Mouse (Mus musculus) heart, postnatal 36 days (tissue): ENCODE data around the gene March6. TPM values are rescaled to one million over a fixed set of nuclear protein-coding genes. Genes with fewer than 3 reads are reported as not detected.

ENCODE experiments used
- DNase-seq, 2 experiments: peaks; one replicate each; pipeline ENCODE4 v3.0.0; 2021 to 2022
- intact Hi-C: fragments of 180-260 bp; cut with DNase I; formaldehyde crosslinking; loops from one replicate; pipeline ENCODE4 v1.15.1; 2025
- total RNA-seq, 2 experiments: library from RNA; stranded (reverse); gene quantifications; 2 replicates each; pipeline ENCODE4 v1.2.3; 2021

March6 gene
- total RNA-seq, 2 experiments from 2014 or later: 108 to 117 TPM

- no peak for DNase-seq
- intact Hi-C loops: no loop called here
Measured at GRCm38 (mm10) chr15:31518371-31518770, 12.5 kb downstream of the March6 start.

GRCm38 (mm10) chr15:31517186-31517585, 13.7 kb downstream of the March6 start:
- intact Hi-C loops: loop anchor here (1.0 kb wide), 1 partner anchor 69 kb away; no protein-coding TSS in a partner anchor
- DNase-seq: no peak

GRCm38 (mm10) chr15:31511795-31512194, 19.1 kb downstream of the March6 start:
- intact Hi-C loops: no loop called here
- DNase-seq: no peak

- no peak for DNase-seq
- intact Hi-C loops: no loop called here
Measured at GRCm38 (mm10) chr15:31511406-31511771, 19.5 kb downstream of the March6 start.

- no peak for DNase-seq
- intact Hi-C loops: no loop called here
Measured at GRCm38 (mm10) chr15:31510477-31511405, 20.1 kb downstream of the March6 start.

GRCm38 (mm10) chr15:31505082-31505481, 25.8 kb downstream of the March6 start:
- DNase-seq: no peak
- intact Hi-C loops: no loop called here

- DNase-seq: no peak
- intact Hi-C loops: no loop called here
Measured at GRCm38 (mm10) chr15:31503447-31503846, 27.4 kb downstream of the March6 start.

- no peak for DNase-seq
- intact Hi-C loops: no loop called here
Measured at GRCm38 (mm10) chr15:31502996-31503395, 27.9 kb downstream of the March6 start.

GRCm38 (mm10) chr15:31502313-31502712, 28.5 kb downstream of the March6 start:
- intact Hi-C loops: no loop called here
- DNase-seq: no peak

GRCm38 (mm10) chr15:31494803-31495202, 36.0 kb downstream of the March6 start:
- no peak for DNase-seq
- intact Hi-C loops: loop anchor here (5.0 kb wide), 1 partner anchor 92 kb away; no protein-coding TSS in a partner anchor

- intact Hi-C loops: no loop called here
- no peak for DNase-seq
Measured at GRCm38 (mm10) chr15:31494310-31494709, 36.5 kb downstream of the March6 start.

GRCm38 (mm10) chr15:31487407-31487806, 43.4 kb downstream of the March6 start:
- intact Hi-C loops: no loop called here

GRCm38 (mm10) chr15:31476678-31477077, 54.2 kb downstream of the March6 start:
- intact Hi-C loops: no loop called here

More at GRCm38 (mm10) chr15:31487407-31487806, 43.4 kb downstream of the March6 start:
- no peak for DNase-seq

GRCm38 (mm10) chr15:31472645-31473574, 57.9 kb downstream of the March6 start:
- intact Hi-C loops: loop anchor here (5.0 kb wide), 1 partner anchor 114 kb away; no protein-coding TSS in a partner anchor
- DNase-seq: no peak

More at GRCm38 (mm10) chr15:31476678-31477077, 54.2 kb downstream of the March6 start:
- no peak for DNase-seq

- no peak for DNase-seq
- intact Hi-C loops: loop anchor here (5.0 kb wide), 1 partner anchor 116 kb away; no protein-coding TSS in a partner anchor
Measured at GRCm38 (mm10) chr15:31471529-31471928, 59.3 kb downstream of the March6 start.

GRCm38 (mm10) chr15:31469497-31469896, 61.4 kb downstream of the March6 start:
- no peak for DNase-seq
- intact Hi-C loops: no loop called here

- intact Hi-C loops: no loop called here
- DNase-seq: no peak
Measured at GRCm38 (mm10) chr15:31468806-31469205, 62.0 kb downstream of the March6 start.

GRCm38 (mm10) chr15:31466749-31467148, 64.1 kb downstream of the March6 start:
- intact Hi-C loops: no loop called here
- DNase-seq: no peak

GRCm38 (mm10) chr15:31466295-31466694, 64.6 kb downstream of the March6 start:
- intact Hi-C loops: no loop called here
- no peak for DNase-seq

GRCm38 (mm10) chr15:31465806-31466205, 65.0 kb downstream of the March6 start:
- DNase-seq: no peak
- intact Hi-C loops: no loop called here

GRCm38 (mm10) chr15:31460571-31460970, 70.3 kb downstream of the March6 start:
- intact Hi-C loops: no loop called here
- DNase-seq: no peak
